ENCODE assay signal across 10 mouse cellular contexts in the genomic region with DNA sequence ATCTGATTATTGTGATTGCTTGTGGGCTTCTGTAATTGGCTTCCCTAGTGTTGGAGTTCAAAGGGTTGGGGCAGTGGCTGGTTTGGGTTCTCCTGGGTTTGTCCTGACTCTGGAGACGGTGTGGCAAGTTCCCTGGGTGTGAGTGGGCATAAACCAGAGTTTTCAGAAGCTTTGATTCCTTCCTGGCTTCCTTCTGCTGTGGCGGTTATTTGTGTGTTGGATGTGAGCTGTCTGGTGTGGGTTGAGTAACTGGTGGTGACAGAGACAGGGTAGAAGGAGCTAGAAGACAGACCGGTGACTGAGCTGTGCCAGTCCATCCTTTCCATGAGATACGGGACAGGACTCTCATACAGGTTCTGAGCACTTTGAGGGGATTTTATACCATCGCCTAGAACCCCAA. TPM values are rescaled to one million over a fixed set of nuclear protein-coding genes. Genes with fewer than 3 reads are reported as not detected.
DNase-seq lines count a peak whose midpoint lies in the region; ATAC-seq lines count a peak whose summit lies in the region.
"Had no signal": no experiment of that assay in that cellular context is flagged by ENCODE, and none has a peak within 500 bp of the region (broad histone marks: within the 10 kb centered on the region; RNA-seq: fewer than 3 reads in every experiment).

No protein-coding gene starts in this region.

- no peaks in the 10 kb centered on the region for H3K36me3 ChIP-seq in forebrain, embryonic 10.5 days (replicated peaks)
- no peaks in the 10 kb centered on the region for H3K36me3 ChIP-seq in forebrain, embryonic 12.5 days (replicated peaks)
- no peaks in the 10 kb centered on the region for H3K36me3 ChIP-seq in kidney, embryonic 16.5 days (ENCODE audit: insufficient read depth, low read length)
- H3K36me3 ChIP-seq in kidney, embryonic 14.5 days (ENCODE audit: control insufficient read depth, insufficient read depth, low read length), result no peaks in the 10 kb centered on the region
- no peaks in the 10 kb centered on the region for H3K36me3 ChIP-seq in hindbrain, embryonic 13.5 days
- H3K36me3 ChIP-seq in midbrain, embryonic 15.5 days (replicated peaks), result no peaks in the 10 kb centered on the region

- ATAC-seq in forebrain, embryonic 12.5 days (ENCODE audit: low FRiP score), result no peak
- no peak for ATAC-seq in kidney, embryonic 16.5 days (ENCODE audit: low FRiP score, low TSS enrichment)
- ATAC-seq in kidney, embryonic 14.5 days (ENCODE audit: low FRiP score, low TSS enrichment), result no peak
- ATAC-seq in hindbrain, embryonic 13.5 days (ENCODE audit: low FRiP score), result no peak
- no peak for ATAC-seq in midbrain, embryonic 15.5 days (replicated peaks)

- no peak for DNase-seq in forebrain, embryonic 10.5 days (ENCODE audit: extremely low spot score, low spot score)
- no peak for DNase-seq in adipocyte (ENCODE audit: low spot score)
- no peak for DNase-seq in urinary bladder, postnatal 10 days (ENCODE audit: low spot score)
- DNase-seq: embryo, embryonic 11 days; gastrocnemius, postnatal 10 days had no signal

- peaks cover 13% of the 10 kb centered on the region for H3K27me3 ChIP-seq in forebrain, embryonic 10.5 days (ENCODE audit: poor library complexity, severe bottlenecking)
- H3K27me3 ChIP-seq in forebrain, embryonic 12.5 days, result peaks cover 11% of the 10 kb centered on the region; the same call in 1 of the 2 replicates
- H3K27me3 ChIP-seq in kidney, embryonic 16.5 days (ENCODE audit: insufficient read depth, low read length), result no peaks in the 10 kb centered on the region
- H3K27me3 ChIP-seq in kidney, embryonic 14.5 days (ENCODE audit: control insufficient read depth, insufficient read depth, low read length), result no peaks in the 10 kb centered on the region
- H3K27me3 ChIP-seq in hindbrain, embryonic 13.5 days, result no peaks in the 10 kb centered on the region
- no peaks in the 10 kb centered on the region for H3K27me3 ChIP-seq in midbrain, embryonic 15.5 days (replicated peaks)

- H3K4me1 ChIP-seq in forebrain, embryonic 10.5 days, result peaks cover 95% of the 10 kb centered on the region
- peaks cover 63% of the 10 kb centered on the region for H3K4me1 ChIP-seq in forebrain, embryonic 12.5 days
- peaks cover 84% of the 10 kb centered on the region for H3K4me1 ChIP-seq in kidney, embryonic 16.5 days (ENCODE audit: insufficient read depth, low read length)
- H3K4me1 ChIP-seq in kidney, embryonic 14.5 days (ENCODE audit: control insufficient read depth, insufficient read depth, low read length), result peaks cover 82% of the 10 kb centered on the region
- H3K4me1 ChIP-seq in hindbrain, embryonic 13.5 days (replicated peaks), result peaks cover 88% of the 10 kb centered on the region
- H3K4me1 ChIP-seq in midbrain, embryonic 15.5 days, result peaks cover 59% of the 10 kb centered on the region

- no peak overlapping the region for H3K4me3 ChIP-seq in forebrain, embryonic 10.5 days
- H3K4me3 ChIP-seq in forebrain, embryonic 12.5 days (replicated peaks), result no peak overlapping the region
- H3K4me3 ChIP-seq in kidney, embryonic 16.5 days (ENCODE audit: low read length), result no peak overlapping the region
- no peak overlapping the region for H3K4me3 ChIP-seq in kidney, embryonic 14.5 days (ENCODE audit: low read length)
- H3K4me3 ChIP-seq in hindbrain, embryonic 13.5 days, result no peak overlapping the region
- H3K4me3 ChIP-seq in midbrain, embryonic 15.5 days, result no peak overlapping the region

- H3K9ac ChIP-seq in forebrain, embryonic 12.5 days, result no peak overlapping the region
- H3K9ac ChIP-seq in kidney, embryonic 16.5 days (replicated peaks; ENCODE audit: low read length), result no peak overlapping the region
- H3K9ac ChIP-seq in kidney, embryonic 14.5 days (ENCODE audit: low read depth, low read length), result no peak overlapping the region
- H3K9ac ChIP-seq in hindbrain, embryonic 13.5 days, result peak overlapping the region; percentile 97
- H3K9ac ChIP-seq in midbrain, embryonic 15.5 days, result no peak overlapping the region

- no peaks in the 10 kb centered on the region for H3K9me3 ChIP-seq in forebrain, embryonic 10.5 days
- no peaks in the 10 kb centered on the region for H3K9me3 ChIP-seq in forebrain, embryonic 12.5 days
- H3K9me3 ChIP-seq in kidney, embryonic 16.5 days (ENCODE audit: low read length), result no peaks in the 10 kb centered on the region
- H3K9me3 ChIP-seq in kidney, embryonic 14.5 days (ENCODE audit: control insufficient read depth, low read length), result no peaks in the 10 kb centered on the region
- no peaks in the 10 kb centered on the region for H3K9me3 ChIP-seq in hindbrain, embryonic 13.5 days
- H3K9me3 ChIP-seq in midbrain, embryonic 15.5 days, result no peaks in the 10 kb centered on the region

- 84% methylated on average over 5 of the region's 5 CpGs for WGBS in forebrain, embryonic 10.5 days
- 79% methylated on average over 5 of the region's 5 CpGs for WGBS in forebrain, embryonic 12.5 days
- 84% methylated on average over 5 of the region's 5 CpGs for WGBS in kidney, embryonic 16.5 days
- whole genome bisulfite sequencing in kidney, embryonic 14.5 days, result 77% methylated on average over 5 of the region's 5 CpGs
- WGBS in hindbrain, embryonic 13.5 days, result 88% methylated on average over 5 of the region's 5 CpGs
- WGBS in midbrain, embryonic 15.5 days, result 81% methylated on average over 5 of the region's 5 CpGs

- H3K27ac ChIP-seq in forebrain, embryonic 10.5 days, result peak overlapping the region; percentile 30; the same call in 1 of the 2 replicates
- no peak overlapping the region for H3K27ac ChIP-seq in forebrain, embryonic 12.5 days
- H3K27ac ChIP-seq in kidney, embryonic 16.5 days (ENCODE audit: low read length), result no peak overlapping the region
- H3K27ac ChIP-seq in kidney, embryonic 14.5 days (ENCODE audit: low read depth, low read length), result no peak overlapping the region
- H3K27ac ChIP-seq in hindbrain, embryonic 13.5 days, result no peak overlapping the region
- H3K27ac ChIP-seq in midbrain, embryonic 15.5 days, result no peak overlapping the region

- no peak overlapping the region for H3K4me2 ChIP-seq in forebrain, embryonic 12.5 days
- H3K4me2 ChIP-seq in kidney, embryonic 16.5 days (replicated peaks; ENCODE audit: low read depth, low read length), result peak overlapping the region; percentile 98; the same call in 1 of the 2 replicates
- no peak overlapping the region for H3K4me2 ChIP-seq in kidney, embryonic 14.5 days (replicated peaks; ENCODE audit: low read depth, low read length)
- peak overlapping the region; percentile 97; the same call in 1 of the 2 replicates for H3K4me2 ChIP-seq in hindbrain, embryonic 13.5 days
- H3K4me2 ChIP-seq in midbrain, embryonic 15.5 days, result peak overlapping the region; percentile 67; the same call in 1 of the 2 replicates

RNA-seq across cellular contexts. Expression of gene Fam129b, which starts 3.7 kb away (rescaled TPM):
- polyA plus RNA-seq in forebrain, embryonic 10.5 days (2016; fragmentation: Nextera tagmentation; extraction: Ambion mirVana), result 22.8 and 25.3 TPM in 2 replicates
- polyA plus RNA-seq in forebrain, embryonic 12.5 days (2016; fragmentation: Nextera tagmentation; extraction: Ambion mirVana), result 24.6 and 27.3 TPM in 2 replicates
- 54.4 and 56.2 TPM in 2 replicates for polyA plus RNA-seq in kidney, embryonic 16.5 days (2015; fragmentation: Nextera tagmentation; extraction: Ambion mirVana)
- 18.2 and 19.9 TPM in 2 replicates for polyA plus RNA-seq in kidney, embryonic 14.5 days (2014; fragmentation: Nextera tagmentation; extraction: Ambion mirVana)
- 31.6 and 32.4 TPM in 2 replicates for polyA plus RNA-seq in hindbrain, embryonic 13.5 days (2015; fragmentation: Nextera tagmentation; extraction: Ambion mirVana)
- polyA plus RNA-seq in midbrain, embryonic 15.5 days (2015; fragmentation: Nextera tagmentation; extraction: Ambion mirVana), result 29.7 and 31.3 TPM in 2 replicates

RNA-seq across cellular contexts. Expression of gene Stxbp1, which starts 32.5 kb away (rescaled TPM):
- polyA plus RNA-seq in forebrain, embryonic 10.5 days (2016; fragmentation: Nextera tagmentation; extraction: Ambion mirVana), result 18.7 and 20.8 TPM in 2 replicates
- 68.5 and 73.5 TPM in 2 replicates for polyA plus RNA-seq in forebrain, embryonic 12.5 days (2016; fragmentation: Nextera tagmentation; extraction: Ambion mirVana)
- polyA plus RNA-seq in kidney, embryonic 16.5 days (2015; fragmentation: Nextera tagmentation; extraction: Ambion mirVana), result 19.6 and 22.3 TPM in 2 replicates
- 11.2 and 16.2 TPM in 2 replicates for polyA plus RNA-seq in kidney, embryonic 14.5 days (2014; fragmentation: Nextera tagmentation; extraction: Ambion mirVana)
- polyA plus RNA-seq in hindbrain, embryonic 13.5 days (2015; fragmentation: Nextera tagmentation; extraction: Ambion mirVana), result 180 and 193 TPM in 2 replicates
- polyA plus RNA-seq in midbrain, embryonic 15.5 days (2015; fragmentation: Nextera tagmentation; extraction: Ambion mirVana), result 324 and 330 TPM in 2 replicates

Comparison
In these comparisons a context has a peak if more than half of its experiments do, and no peak if none do; other contexts are left out.
1. H3K4me2 ChIP-seq: peak in kidney, embryonic 16.5 days (single experiment), hindbrain, embryonic 13.5 days (single experiment) and midbrain, embryonic 15.5 days (single experiment); none in forebrain, embryonic 12.5 days (single experiment) and kidney, embryonic 14.5 days (single experiment).